In genomic region chr6:129558946-129559640, GRCm38 (mm10) we compare ENCODE assay signal across 9 mouse cellular contexts. TPM values are rescaled to one million over a fixed set of nuclear protein-coding genes. Genes with fewer than 3 reads are reported as not detected.
DNase-seq lines count a peak whose midpoint lies in the region; ATAC-seq and TF ChIP-seq lines count a peak whose summit lies in the region.
"Had no signal": no experiment of that assay in that cellular context is flagged by ENCODE, and none has a peak within 500 bp of the region (broad histone marks: within the 10 kb centered on the region; RNA-seq: fewer than 3 reads in every experiment).

No protein-coding gene starts in this region.

- ATAC-seq in embryonic facial prominence, embryonic 14.5 days (ENCODE audit: low read depth) = peak; percentile 77
- peak; percentile 73; the same call in 1 of the 2 replicates for ATAC-seq in heart, embryonic 15.5 days (replicated peaks; ENCODE audit: insufficient number of reproducible peaks, insufficient read depth, low FRiP score, low read depth)
- peak; percentile 91 for ATAC-seq in neural tube, embryonic 15.5 days (ENCODE audit: low FRiP score)

- no peak for TF ChIP-seq POLR2A in bone marrow, adult 2 months (IDR thresholded peaks at IDR 0.05; ENCODE audit: borderline replicate concordance, control insufficient read depth, low read depth, low read length)
- no peak for TF ChIP-seq POLR2A in lung, adult 2 months (IDR thresholded peaks at IDR 0.05; ENCODE audit: borderline replicate concordance, extremely low read depth, low read depth, low read length)

- no peaks in the 10 kb centered on the region; the same call in 1 of the 2 replicates for H3K27me3 ChIP-seq in E14TG2a.4 (ENCODE audit: insufficient read depth, low read length)
- no peaks in the 10 kb centered on the region for H3K27me3 ChIP-seq in embryonic facial prominence, embryonic 14.5 days (replicated peaks; ENCODE audit: control insufficient read depth, insufficient read depth, low read length)
- no peaks in the 10 kb centered on the region for H3K27me3 ChIP-seq in heart, embryonic 15.5 days
- H3K27me3 ChIP-seq in neural tube, embryonic 15.5 days (replicated peaks) = no peaks in the 10 kb centered on the region

- H3K9me3 ChIP-seq in E14TG2a.4 (ENCODE audit: low read length) = peaks cover 6% of the 10 kb centered on the region
- H3K9me3 ChIP-seq in embryonic facial prominence, embryonic 14.5 days (ENCODE audit: control insufficient read depth, low read length) = no peaks in the 10 kb centered on the region
- H3K9me3 ChIP-seq in heart, embryonic 15.5 days (replicated peaks) = no peaks in the 10 kb centered on the region
- no peaks in the 10 kb centered on the region for H3K9me3 ChIP-seq in neural tube, embryonic 15.5 days (replicated peaks)

- no peaks in the 10 kb centered on the region for H3K36me3 ChIP-seq in E14TG2a.4 (ENCODE audit: insufficient read depth, low read length)
- no peaks in the 10 kb centered on the region for H3K36me3 ChIP-seq in embryonic facial prominence, embryonic 14.5 days (ENCODE audit: control insufficient read depth, insufficient read depth, low read length)
- no peaks in the 10 kb centered on the region for H3K36me3 ChIP-seq in heart, embryonic 15.5 days
- H3K36me3 ChIP-seq in neural tube, embryonic 15.5 days = no peaks in the 10 kb centered on the region

- peak; percentile 77 for DNase-seq in embryonic facial prominence, embryonic 14.5 days (ENCODE audit: low spot score)
- peak; percentile 85 for DNase-seq in kidney, postnatal 10 days
- peak; percentile 67 for DNase-seq in lung, adult 2 months
- DNase-seq in thymus, postnatal 0 days (ENCODE audit: low spot score) = peak; percentile 69

- no peak overlapping the region for H3K4me2 ChIP-seq in embryonic facial prominence, embryonic 14.5 days (ENCODE audit: low read depth, low read length)
- H3K4me2 ChIP-seq in heart, embryonic 15.5 days = no peak overlapping the region
- no peak overlapping the region for H3K4me2 ChIP-seq in neural tube, embryonic 15.5 days

- no peaks in the 10 kb centered on the region for H3K4me1 ChIP-seq in E14TG2a.4 (replicated peaks; ENCODE audit: low read depth, low read length)
- H3K4me1 ChIP-seq in bone marrow, adult 2 months (ENCODE audit: control insufficient read depth, insufficient read depth, low read length) = no peaks in the 10 kb centered on the region
- no peaks in the 10 kb centered on the region for H3K4me1 ChIP-seq in embryonic facial prominence, embryonic 14.5 days (ENCODE audit: control insufficient read depth, insufficient read depth, low read length)
- peaks cover 3% of the 10 kb centered on the region for H3K4me1 ChIP-seq in heart, embryonic 15.5 days (replicated peaks)
- H3K4me1 ChIP-seq in lung, adult 2 months (ENCODE audit: control insufficient read depth, insufficient read depth, low read length) = no peaks in the 10 kb centered on the region
- H3K4me1 ChIP-seq in neural tube, embryonic 15.5 days = peaks cover 9% of the 10 kb centered on the region; the same call in 1 of the 2 replicates

- peak; percentile 58 for TF ChIP-seq CTCF in E14TG2a.4 (conservative IDR thresholded peaks at IDR 0.05; ENCODE audit: low read length)
- peak; percentile 95 for TF ChIP-seq CTCF in bone marrow, adult 2 months (IDR thresholded peaks at IDR 0.05; ENCODE audit: control insufficient read depth, insufficient read depth, low read length)
- TF ChIP-seq CTCF in lung, adult 2 months (IDR thresholded peaks at IDR 0.05; ENCODE audit: insufficient read depth, low read length) = peak; percentile 97

- no peak overlapping the region for H3K9ac ChIP-seq in embryonic facial prominence, embryonic 14.5 days (ENCODE audit: low read depth, low read length)
- H3K9ac ChIP-seq in heart, embryonic 15.5 days = no peak overlapping the region
- H3K9ac ChIP-seq in neural tube, embryonic 15.5 days (replicated peaks) = no peak overlapping the region

- no peak overlapping the region for H3K4me3 ChIP-seq in E14TG2a.4 (replicated peaks; ENCODE audit: low read length)
- no peak overlapping the region for H3K4me3 ChIP-seq in bone marrow, adult 2 months (replicated peaks; ENCODE audit: control insufficient read depth, low read depth, low read length)
- no peak overlapping the region for H3K4me3 ChIP-seq in embryonic facial prominence, embryonic 14.5 days (ENCODE audit: low read depth, low read length)
- no peak overlapping the region for H3K4me3 ChIP-seq in heart, embryonic 15.5 days
- no peak overlapping the region for H3K4me3 ChIP-seq in lung, adult 2 months (replicated peaks; ENCODE audit: extremely low read depth, low read depth, low read length)
- no peak overlapping the region for H3K4me3 ChIP-seq in neural tube, embryonic 15.5 days (replicated peaks)

- WGBS in bone marrow, adult 2 months = 6% methylated on average over 12 of the region's 12 CpGs
- WGBS in embryonic facial prominence, embryonic 14.5 days = 19% methylated on average over 12 of the region's 12 CpGs
- WGBS in heart, embryonic 15.5 days = 18% methylated on average over 12 of the region's 12 CpGs
- WGBS in lung, adult 2 months = 10% methylated on average over 12 of the region's 12 CpGs
- WGBS in neural tube, embryonic 15.5 days = 18% methylated on average over 12 of the region's 12 CpGs

- no peak overlapping the region for H3K27ac ChIP-seq in bone marrow, adult 2 months (ENCODE audit: control insufficient read depth, insufficient read depth, low read depth, low read length, poor library complexity)
- H3K27ac ChIP-seq in embryonic facial prominence, embryonic 14.5 days (replicated peaks; ENCODE audit: low read depth, low read length) = no peak overlapping the region
- H3K27ac ChIP-seq in heart, embryonic 15.5 days = no peak overlapping the region
- no peak overlapping the region for H3K27ac ChIP-seq in neural tube, embryonic 15.5 days (replicated peaks)

RNA-seq across cellular contexts. Expression of gene Klre1, which starts 18.6 kb away (rescaled TPM):
- polyA plus RNA-seq in bone marrow, adult 2 months (2011; ENCODE audit: insufficient read depth, insufficient read length, low replicate concordance, missing spikeins) = 1.8 and 3.8 TPM in 2 replicates
- not detected in 2 replicates for polyA plus RNA-seq in embryonic facial prominence, embryonic 14.5 days (2014; fragmentation: Nextera tagmentation; extraction: Ambion mirVana)
- polyA plus RNA-seq in heart, embryonic 15.5 days (2015; fragmentation: Nextera tagmentation; extraction: Ambion mirVana) = not detected in 2 replicates
- 0.63 and 0.67 TPM in 2 replicates for polyA plus RNA-seq in lung, adult 2 months (2012; rRNA removed)
- polyA plus RNA-seq in neural tube, embryonic 15.5 days (2015; fragmentation: Nextera tagmentation; extraction: Ambion mirVana) = 0.10 TPM in 1 of 2 replicates, not detected in the other
- 0.45 and 0.74 TPM in 2 replicates for polyA plus RNA-seq in thymus, postnatal 0 days (2015; fragmentation: Nextera tagmentation; extraction: Ambion mirVana)
- polyA plus RNA-seq: heart, embryonic 14.5 days had no signal

RNA-seq across cellular contexts. Expression of gene Gabarapl1, which starts 26.1 kb away (rescaled TPM):
- polyA plus RNA-seq in bone marrow, adult 2 months (2011; ENCODE audit: insufficient read depth, insufficient read length, low replicate concordance, missing spikeins) = 31.0 and 44.3 TPM in 2 replicates
- 19.8 and 21.4 TPM in 2 replicates for polyA plus RNA-seq in embryonic facial prominence, embryonic 14.5 days (2014; fragmentation: Nextera tagmentation; extraction: Ambion mirVana)
- 41.6 and 44.6 TPM in 2 replicates for polyA plus RNA-seq in heart, embryonic 15.5 days (2015; fragmentation: Nextera tagmentation; extraction: Ambion mirVana)
- polyA plus RNA-seq in lung, adult 2 months (2012; rRNA removed) = 101 and 107 TPM in 2 replicates
- polyA plus RNA-seq in neural tube, embryonic 15.5 days (2015; fragmentation: Nextera tagmentation; extraction: Ambion mirVana) = 189 and 223 TPM in 2 replicates
- polyA plus RNA-seq in thymus, postnatal 0 days (2015; fragmentation: Nextera tagmentation; extraction: Ambion mirVana) = 32.0 and 34.1 TPM in 2 replicates

RNA-seq across cellular contexts. Expression of gene Klrd1, which starts 32.5 kb away (rescaled TPM):
- 2.5 and 9.8 TPM in 2 replicates for polyA plus RNA-seq in bone marrow, adult 2 months (2011; ENCODE audit: insufficient read depth, insufficient read length, low replicate concordance, missing spikeins)
- polyA plus RNA-seq in embryonic facial prominence, embryonic 14.5 days (2014; fragmentation: Nextera tagmentation; extraction: Ambion mirVana) = 0.26 and 2.4 TPM in 2 replicates
- 0.60 and 1.1 TPM in 2 replicates for polyA plus RNA-seq in heart, embryonic 15.5 days (2015; fragmentation: Nextera tagmentation; extraction: Ambion mirVana)
- polyA plus RNA-seq in lung, adult 2 months (2012; rRNA removed) = 1.2 and 1.4 TPM in 2 replicates
- polyA plus RNA-seq in neural tube, embryonic 15.5 days (2015; fragmentation: Nextera tagmentation; extraction: Ambion mirVana) = 2.3 TPM in 1 of 2 replicates, not detected in the other
- polyA plus RNA-seq in thymus, postnatal 0 days (2015; fragmentation: Nextera tagmentation; extraction: Ambion mirVana) = 9.1 and 12.2 TPM in 2 replicates
- polyA plus RNA-seq: heart, embryonic 14.5 days had no signal

RNA-seq across cellular contexts. Expression of gene Tmem52b, which starts 46.7 kb away (rescaled TPM):
- not detected in 2 replicates for polyA plus RNA-seq in bone marrow, adult 2 months (2011; ENCODE audit: insufficient read depth, insufficient read length, low replicate concordance, missing spikeins)
- polyA plus RNA-seq in embryonic facial prominence, embryonic 14.5 days (2014; fragmentation: Nextera tagmentation; extraction: Ambion mirVana) = not detected in 2 replicates
- polyA plus RNA-seq in heart, embryonic 15.5 days (2015; fragmentation: Nextera tagmentation; extraction: Ambion mirVana) = not detected in 2 replicates
- polyA plus RNA-seq in lung, adult 2 months (2012; rRNA removed) = 0.17 and 0.26 TPM in 2 replicates
- polyA plus RNA-seq in neural tube, embryonic 15.5 days (2015; fragmentation: Nextera tagmentation; extraction: Ambion mirVana) = 0.10 TPM in 1 of 2 replicates, not detected in the other
- polyA plus RNA-seq in thymus, postnatal 0 days (2015; fragmentation: Nextera tagmentation; extraction: Ambion mirVana) = not detected in 2 replicates
- polyA plus RNA-seq: heart, embryonic 14.5 days had no signal

RNA-seq across cellular contexts. Expression of gene Olr1, which starts 52.1 kb away (rescaled TPM):
- 7.5 and 12.6 TPM in 2 replicates for polyA plus RNA-seq in bone marrow, adult 2 months (2011; ENCODE audit: insufficient read depth, insufficient read length, low replicate concordance, missing spikeins)
- polyA plus RNA-seq in embryonic facial prominence, embryonic 14.5 days (2014; fragmentation: Nextera tagmentation; extraction: Ambion mirVana) = 0.06 TPM in 1 of 2 replicates, not detected in the other
- 0.30 and 0.79 TPM in 2 replicates for polyA plus RNA-seq in heart, embryonic 15.5 days (2015; fragmentation: Nextera tagmentation; extraction: Ambion mirVana)
- polyA plus RNA-seq in lung, adult 2 months (2012; rRNA removed) = 2.5 and 3.3 TPM in 2 replicates
- polyA plus RNA-seq in neural tube, embryonic 15.5 days (2015; fragmentation: Nextera tagmentation; extraction: Ambion mirVana) = 0.04 TPM in 1 of 2 replicates, not detected in the other
- polyA plus RNA-seq in thymus, postnatal 0 days (2015; fragmentation: Nextera tagmentation; extraction: Ambion mirVana) = 0.09 and 0.12 TPM in 2 replicates
